Mouse (Mus musculus) liver, postnatal 0 days (tissue): ENCODE results near the gene Thbs1. TPM values are rescaled to one million over a fixed set of nuclear protein-coding genes. Genes with fewer than 3 reads are reported as not detected.

Experiments
- ATAC-seq: fragments of 200-750 bp; cut with Nextera tagmentation; 2 replicates; pipeline ENCODE4 v1.8.0; 2017; ENCODE audit warnings: mild to moderate bottlenecking, moderate library complexity
- DNase-seq: peaks from one replicate; pipeline ENCODE4 v3.0.0-alpha.2; 2016
- H3K27ac ChIP-seq: fragments of 300-500 bp; sonication (generic); 2 replicates; pipeline ENCODE4 v1.5.1; 2014; ENCODE audit warnings: antibody characterized with exemption, moderate library complexity, mild to moderate bottlenecking, low read depth
- H3K27me3 ChIP-seq: fragments of 300-500 bp; sonication (generic); 2 replicates; pipeline ENCODE4 v1.6.1; 2014; ENCODE audit warnings: low read length, control low read depth, mixed read lengths; ENCODE audit not compliant: insufficient read depth
- H3K36me3 ChIP-seq: fragments of 300-500 bp; sonication (generic); replicated peaks from 2 replicates; pipeline ENCODE4 v1.6.1; 2014; ENCODE audit warnings: mild to moderate bottlenecking, control low read depth, low read length, moderate library complexity, mixed read lengths; ENCODE audit not compliant: insufficient read depth
- H3K4me1 ChIP-seq: fragments of 300-500 bp; sonication (generic); 2 replicates; pipeline ENCODE4 v1.6.1; 2014; ENCODE audit warnings: antibody characterized with exemption, mild to moderate bottlenecking, control low read depth; ENCODE audit not compliant: insufficient read depth
- H3K4me2 ChIP-seq: fragments of 300-500 bp; sonication (generic); 2 replicates; pipeline ENCODE4 v1.6.1; 2014; ENCODE audit warnings: low read depth, mild to moderate bottlenecking, low read length, moderate library complexity, mixed read lengths
- H3K4me3 ChIP-seq: fragments of 300-500 bp; sonication (generic); 2 replicates; pipeline ENCODE4 v1.5.1; 2014; ENCODE audit warnings: low read depth, low read length
- H3K9ac ChIP-seq: fragments of 300-500 bp; sonication (generic); replicated peaks from 2 replicates; pipeline ENCODE4 v1.6.1; 2014; ENCODE audit warnings: mild to moderate bottlenecking, moderate library complexity
- H3K9me3 ChIP-seq: fragments of 300-500 bp; sonication (generic); 2 replicates; pipeline ENCODE4 v1.6.1; 2016; ENCODE audit warnings: mild to moderate bottlenecking, control low read depth, low read length, mixed read lengths
- CTCF ChIP-seq: sonication (generic); IDR thresholded peaks from 2 replicates; pipeline ENCODE4 v1.5.1; 2016; ENCODE audit warnings: antibody characterized with exemption, low read depth
- EP300 ChIP-seq: IDR thresholded peaks from 2 replicates; pipeline ENCODE4 v1.6.1; 2016; ENCODE audit warnings: antibody characterized with exemption, low read depth, mild to moderate bottlenecking
- WGBS: fragments of 180-500 bp; shearing (Covaris S2); extraction: QIAGEN DNeasy Blood & Tissue Kit; methylation state at CpG from one replicate; pipeline ENCODE4 v1.1.7; 2014; ENCODE audit not compliant: insufficient replicate concordance; 5-methylcytosine and 5-hydroxymethylcytosine counted together
- polyA plus RNA-seq: library from polyadenylated mRNA; unstranded; fragments of >200 nt; fragmentation: Nextera tagmentation; extraction: Ambion mirVana; gene quantifications from 2 replicates; pipeline ENCODE4 v1.2.1, GENCODE M21; 2015

Thbs1 gene
- polyA plus RNA-seq, 1 experiment from 2014 or later = 29.3 TPM

- H3K4me2 ChIP-seq = no peak overlapping the region
- H3K9me3 ChIP-seq = no peaks in the 10 kb centered on the region
- no peak overlapping the region for H3K27ac ChIP-seq
- H3K9ac ChIP-seq = no peak overlapping the region
- H3K36me3 ChIP-seq = no peaks in the 10 kb centered on the region
- ATAC-seq (no peak), DNase-seq (no peak)
- H3K4me1 ChIP-seq = no peaks in the 10 kb centered on the region
- WGBS = 78% methylated on average over 6 of the region's 6 CpGs
- TF ChIP-seq CTCF (no peak), EP300 (no peak)
- H3K4me3 ChIP-seq = no peak overlapping the region
- H3K27me3 ChIP-seq = no peaks in the 10 kb centered on the region
Observed at GRCm38 (mm10) chr2:118164137-118164536, 52.5 kb downstream of the Thbs1 start.

- Histone ChIP-seq H3K27ac (no peak overlapping the region), H3K27me3 (no peaks in the 10 kb centered on the region), H3K36me3 (no peaks in the 10 kb centered on the region), H3K4me2 (no peak overlapping the region), H3K4me1 (no peaks in the 10 kb centered on the region), H3K9me3 (no peaks in the 10 kb centered on the region), H3K4me3 (no peak overlapping the region), H3K9ac (no peak overlapping the region)
- ATAC-seq = no peak
- TF ChIP-seq EP300 = no peak
- no peak for TF ChIP-seq CTCF
- no peak for DNase-seq
- WGBS = 74% methylated on average over 2 of the region's 2 CpGs
Observed at GRCm38 (mm10) chr2:118165691-118166090, 54.0 kb downstream of the Thbs1 start.

GRCm38 (mm10) chr2:118167731-118168130, 56.1 kb downstream of the Thbs1 start:
- DNase-seq (no peak), ATAC-seq (no peak)
- Histone ChIP-seq H3K4me2 (no peak overlapping the region), H3K9ac (no peak overlapping the region), H3K27me3 (no peaks in the 10 kb centered on the region), H3K9me3 (no peaks in the 10 kb centered on the region), H3K4me1 (no peaks in the 10 kb centered on the region), H3K36me3 (no peaks in the 10 kb centered on the region), H3K4me3 (no peak overlapping the region), H3K27ac (no peak overlapping the region)
- 70% methylated on average over 4 of the region's 4 CpGs for WGBS
- TF ChIP-seq CTCF (no peak), EP300 (no peak)

- 52% methylated on average over 1 of the region's 1 CpGs for WGBS
- H3K27me3 ChIP-seq = no peaks in the 10 kb centered on the region
Observed at GRCm38 (mm10) chr2:118168225-118168624, 56.5 kb downstream of the Thbs1 start.

GRCm38 (mm10) chr2:118174558-118175383, 63.1 kb downstream of the Thbs1 start:
- no peak overlapping the region for H3K27ac ChIP-seq
- 80% methylated on average over 10 of the region's 10 CpGs for WGBS
- no peak overlapping the region for H3K9ac ChIP-seq
- no peaks in the 10 kb centered on the region for H3K9me3 ChIP-seq
- no peak overlapping the region for H3K4me2 ChIP-seq
- no peak for DNase-seq
- no peaks in the 10 kb centered on the region for H3K4me1 ChIP-seq
- TF ChIP-seq EP300 (no peak), CTCF (no peak)
- no peaks in the 10 kb centered on the region for H3K27me3 ChIP-seq
- ATAC-seq = no peak
- H3K4me3 ChIP-seq = no peak overlapping the region
- H3K36me3 ChIP-seq = no peaks in the 10 kb centered on the region

More at GRCm38 (mm10) chr2:118168225-118168624, 56.5 kb downstream of the Thbs1 start:
- DNase-seq = no peak
- no peak overlapping the region for H3K4me3 ChIP-seq
- no peaks in the 10 kb centered on the region for H3K9me3 ChIP-seq
- no peak overlapping the region for H3K4me2 ChIP-seq
- H3K4me1 ChIP-seq = no peaks in the 10 kb centered on the region
- H3K36me3 ChIP-seq = no peaks in the 10 kb centered on the region
- no peak overlapping the region for H3K9ac ChIP-seq
- TF ChIP-seq EP300 (no peak), CTCF (no peak)
- no peak for ATAC-seq
- no peak overlapping the region for H3K27ac ChIP-seq

Other genes with a start within 250 kb of the Thbs1 start
- 0.11 and 0.21 TPM in 2 replicates for gene Fsip1, start 145.1 kb downstream of the Thbs1 start, polyA plus RNA-seq